Mouse (Mus musculus) neural tube, embryonic 12.5 days (tissue): ENCODE measurements around the gene Park7. TPM values are rescaled to one million over a fixed set of nuclear protein-coding genes. Genes with fewer than 3 reads are reported as not detected.

Experiments
- ATAC-seq: fragments of 200-750 bp; cut with Nextera tagmentation; 2 replicates; pipeline ENCODE4 v1.8.0; 2017; ENCODE audit warnings: low read depth, mild to moderate bottlenecking, moderate TSS enrichment, moderate library complexity; ENCODE audit not compliant: low FRiP score
- H3K27ac ChIP-seq: fragments of 300-500 bp; sonication (generic); 2 replicates; pipeline ENCODE4 v1.5.1; 2016
- H3K27me3 ChIP-seq: fragments of 300-500 bp; sonication (generic); replicated peaks from 2 replicates; pipeline ENCODE4 v1.6.1; 2016; ENCODE audit warnings: mild to moderate bottlenecking
- H3K36me3 ChIP-seq: fragments of 300-500 bp; sonication (generic); 2 replicates; pipeline ENCODE4 v1.6.1; 2016; ENCODE audit warnings: mild to moderate bottlenecking
- H3K4me1 ChIP-seq: fragments of 300-500 bp; sonication (generic); 2 replicates; pipeline ENCODE4 v1.6.1; 2016
- H3K4me2 ChIP-seq: fragments of 300-500 bp; sonication (generic); replicated peaks from 2 replicates; pipeline ENCODE4 v1.6.1; 2016; ENCODE audit warnings: mild to moderate bottlenecking
- H3K4me3 ChIP-seq: fragments of 300-500 bp; sonication (generic); 2 replicates; pipeline ENCODE4 v1.5.1; 2016
- H3K9ac ChIP-seq: fragments of 300-500 bp; sonication (generic); 2 replicates; pipeline ENCODE4 v1.6.1; 2016; ENCODE audit warnings: mild to moderate bottlenecking
- H3K9me3 ChIP-seq: fragments of 300-500 bp; sonication (generic); 2 replicates; pipeline ENCODE4 v1.6.1; 2016; ENCODE audit warnings: mild to moderate bottlenecking
- WGBS: fragments of 180-500 bp; shearing (Covaris S2); methylation state at CpG from one replicate; pipeline ENCODE4 v1.1.7; 2016; 5-methylcytosine and 5-hydroxymethylcytosine counted together
- polyA plus RNA-seq: library from polyadenylated mRNA; unstranded; fragments of >200 nt; fragmentation: Nextera tagmentation; extraction: Ambion mirVana; gene quantifications from 2 replicates; pipeline ENCODE4 v1.2.1, GENCODE M21; 2016

Gene Park7
- polyA plus RNA-seq, 1 experiment from 2014 or later: 371 TPM

- Histone ChIP-seq H3K4me2 (no peak overlapping the region), H3K4me1 (peaks cover 2% of the 10 kb centered on the region; the same call in 1 of the 2 replicates), H3K27me3 (no peaks in the 10 kb centered on the region), H3K4me3 (no peak overlapping the region), H3K36me3 (no peaks in the 10 kb centered on the region), H3K9ac (no peak overlapping the region), H3K27ac (no peak overlapping the region), H3K9me3 (no peaks in the 10 kb centered on the region)
- ATAC-seq: no peak
- 78% methylated on average over 10 of the region's 10 CpGs for WGBS
Observed at GRCm38 (mm10) chr4:150927789-150928188, 13.6 kb upstream of the Park7 start.

GRCm38 (mm10) chr4:150926924-150927705 lies 12.9 kb upstream of the Park7 start:
- Histone ChIP-seq H3K9me3 (no peaks in the 10 kb centered on the region), H3K4me2 (no peak overlapping the region), H3K9ac (no peak overlapping the region), H3K27ac (no peak overlapping the region), H3K27me3 (no peaks in the 10 kb centered on the region), H3K4me1 (peaks cover 2% of the 10 kb centered on the region; the same call in 1 of the 2 replicates), H3K4me3 (no peak overlapping the region), H3K36me3 (no peaks in the 10 kb centered on the region)
- ATAC-seq: no peak
- WGBS: 54% methylated on average over 14 of the region's 14 CpGs

- peaks cover 2% of the 10 kb centered on the region; the same call in 1 of the 2 replicates for H3K4me1 ChIP-seq
- H3K27ac ChIP-seq: no peak overlapping the region
- no peaks in the 10 kb centered on the region for H3K27me3 ChIP-seq
- no peak overlapping the region for H3K4me3 ChIP-seq
- no peaks in the 10 kb centered on the region for H3K9me3 ChIP-seq
- 55% methylated on average over 5 of the region's 5 CpGs for WGBS
- no peaks in the 10 kb centered on the region for H3K36me3 ChIP-seq
- no peak overlapping the region for H3K4me2 ChIP-seq
- no peak overlapping the region for H3K9ac ChIP-seq
- no peak for ATAC-seq
Observed at GRCm38 (mm10) chr4:150925923-150926322, 11.7 kb upstream of the Park7 start.

GRCm38 (mm10) chr4:150924936-150925335 lies 10.7 kb upstream of the Park7 start:
- no peak overlapping the region for H3K27ac ChIP-seq
- H3K4me2 ChIP-seq: no peak overlapping the region
- no peak overlapping the region for H3K9ac ChIP-seq
- no peaks in the 10 kb centered on the region for H3K27me3 ChIP-seq
- no peaks in the 10 kb centered on the region for H3K36me3 ChIP-seq
- 89% methylated on average over 6 of the region's 6 CpGs for WGBS
- H3K9me3 ChIP-seq: no peaks in the 10 kb centered on the region
- no peak overlapping the region for H3K4me3 ChIP-seq
- ATAC-seq: no peak
- peaks cover 2% of the 10 kb centered on the region; the same call in 1 of the 2 replicates for H3K4me1 ChIP-seq

GRCm38 (mm10) chr4:150924308-150924707 lies 10.1 kb upstream of the Park7 start:
- ATAC-seq: no peak
- H3K4me2 ChIP-seq: no peak overlapping the region
- H3K27ac ChIP-seq: no peak overlapping the region
- H3K4me1 ChIP-seq: peaks cover 2% of the 10 kb centered on the region; the same call in 1 of the 2 replicates
- no peaks in the 10 kb centered on the region for H3K27me3 ChIP-seq
- H3K4me3 ChIP-seq: no peak overlapping the region
- no peak overlapping the region for H3K9ac ChIP-seq
- no peaks in the 10 kb centered on the region for H3K9me3 ChIP-seq
- no peaks in the 10 kb centered on the region for H3K36me3 ChIP-seq
- 86% methylated on average over 13 of the region's 13 CpGs for WGBS

- WGBS: 88% methylated on average over 8 of the region's 8 CpGs
- Histone ChIP-seq H3K4me2 (no peak overlapping the region), H3K4me3 (no peak overlapping the region), H3K9ac (no peak overlapping the region), H3K27ac (no peak overlapping the region), H3K36me3 (no peaks in the 10 kb centered on the region), H3K27me3 (no peaks in the 10 kb centered on the region), H3K4me1 (no peaks in the 10 kb centered on the region), H3K9me3 (no peaks in the 10 kb centered on the region)
- ATAC-seq: no peak
Observed at GRCm38 (mm10) chr4:150921206-150921605, 7.0 kb upstream of the Park7 start.

GRCm38 (mm10) chr4:150917336-150918027 lies 3.2 kb upstream of the Park7 start:
- H3K4me2 ChIP-seq: no peak overlapping the region
- H3K27ac ChIP-seq: no peak overlapping the region
- no peaks in the 10 kb centered on the region for H3K27me3 ChIP-seq
- ATAC-seq: no peak
- no peak overlapping the region for H3K9ac ChIP-seq
- no peak overlapping the region for H3K4me3 ChIP-seq
- no peaks in the 10 kb centered on the region for H3K9me3 ChIP-seq
- WGBS: 76% methylated on average over 8 of the region's 8 CpGs
- H3K4me1 ChIP-seq: peaks cover 18% of the 10 kb centered on the region
- no peaks in the 10 kb centered on the region for H3K36me3 ChIP-seq

- H3K4me1 ChIP-seq: peaks cover 18% of the 10 kb centered on the region
- H3K36me3 ChIP-seq: no peaks in the 10 kb centered on the region
- no peaks in the 10 kb centered on the region for H3K9me3 ChIP-seq
- H3K27me3 ChIP-seq: no peaks in the 10 kb centered on the region
- H3K9ac ChIP-seq: peak overlapping the region; percentile 79
- H3K4me2 ChIP-seq: peak overlapping the region; percentile 67
- peak overlapping the region; percentile 64 for H3K4me3 ChIP-seq
- WGBS: 60% methylated on average over 10 of the region's 10 CpGs
- no peak for ATAC-seq
- no peak overlapping the region for H3K27ac ChIP-seq
Observed at GRCm38 (mm10) chr4:150915181-150915906, 1.1 kb upstream of the Park7 start.

- Histone ChIP-seq H3K9ac (peak overlapping the region; percentile 79), H3K27me3 (no peaks in the 10 kb centered on the region), H3K4me2 (peak overlapping the region; percentile 67), H3K4me1 (peaks cover 20% of the 10 kb centered on the region), H3K4me3 (peak overlapping the region; percentile 64), H3K36me3 (no peaks in the 10 kb centered on the region), H3K9me3 (no peaks in the 10 kb centered on the region), H3K27ac (no peak overlapping the region)
- 19% methylated on average over 12 of the region's 12 CpGs for WGBS
- ATAC-seq: no peak
Observed at GRCm38 (mm10) chr4:150913743-150914142, 494 bp downstream of the Park7 start.

GRCm38 (mm10) chr4:150910164-150910951 lies 3.9 kb downstream of the Park7 start:
- WGBS: 87% methylated on average over 19 of the region's 19 CpGs
- no peak overlapping the region for H3K9ac ChIP-seq
- peak overlapping the region; percentile 77 for H3K4me2 ChIP-seq
- no peaks in the 10 kb centered on the region for H3K9me3 ChIP-seq
- no peak overlapping the region for H3K27ac ChIP-seq
- H3K4me3 ChIP-seq: peak overlapping the region; percentile 88
- peaks cover 20% of the 10 kb centered on the region for H3K4me1 ChIP-seq
- ATAC-seq: peak; percentile 26; the same call in 1 of the 2 replicates
- H3K36me3 ChIP-seq: peaks cover 16% of the 10 kb centered on the region
- H3K27me3 ChIP-seq: no peaks in the 10 kb centered on the region

GRCm38 (mm10) chr4:150909451-150910156 lies 4.6 kb downstream of the Park7 start:
- H3K4me3 ChIP-seq: peak overlapping the region; percentile 88
- peak; percentile 87 for ATAC-seq
- peak overlapping the region; percentile 77 for H3K4me2 ChIP-seq
- H3K9ac ChIP-seq: peak overlapping the region; percentile 90
- no peaks in the 10 kb centered on the region for H3K9me3 ChIP-seq
- H3K27me3 ChIP-seq: no peaks in the 10 kb centered on the region
- peaks cover 13% of the 10 kb centered on the region for H3K4me1 ChIP-seq
- H3K36me3 ChIP-seq: peaks cover 22% of the 10 kb centered on the region
- peak overlapping the region; percentile 60; the same call in 1 of the 2 replicates for H3K27ac ChIP-seq
- WGBS: under 1% methylated on average over 56 of the region's 56 CpGs
